In genomic region chr4:140912271-140912833, GRCm38 (mm10) we compare ENCODE assay signal across 22 mouse cellular contexts. TPM values are rescaled to one million over a fixed set of nuclear protein-coding genes. Genes with fewer than 3 reads are reported as not detected.
DNase-seq lines count a peak whose midpoint lies in the region; ATAC-seq lines count a peak whose summit lies in the region.
"Had no signal": no experiment of that assay in that cellular context is flagged by ENCODE, and none has a peak within 500 bp of the region (broad histone marks: within the 10 kb centered on the region; RNA-seq: fewer than 3 reads in every experiment).

No protein-coding gene starts in this region.

- peak; percentile 83 for DNase-seq in heart, adult 11 months
- DNase-seq in heart, postnatal 10 days = no peak
- DNase-seq in liver = peak; percentile 1
- peak; percentile 41 for DNase-seq in testis, postnatal 10 days (ENCODE audit: low spot score)
- no peak for DNase-seq in testis, postnatal 14 days (ENCODE audit: low spot score)
- DNase-seq: adrenal gland, postnatal 25 days; B cell, adult 2 months; cerebellum, adult 11-12 months; cerebellum, adult 9-11 months; embryo, embryonic 11 days; kidney, adult 9 months; kidney, postnatal 25 days; liver, embryonic 13.5 days; lung, postnatal 10 days; midbrain, embryonic 14.5 days had no signal

- H3K36me3 ChIP-seq in liver, embryonic 12.5 days = no peaks in the 10 kb centered on the region
- H3K36me3 ChIP-seq: embryonic facial prominence, embryonic 12.5 days; hindbrain, embryonic 12.5 days; limb, embryonic 13.5 days; liver, embryonic 13.5 days had no signal

- no peaks in the 10 kb centered on the region for H3K9me3 ChIP-seq in liver, embryonic 12.5 days (replicated peaks)
- H3K9me3 ChIP-seq: embryonic facial prominence, embryonic 12.5 days; hindbrain, embryonic 12.5 days; limb, embryonic 13.5 days; liver, embryonic 13.5 days had no signal

- H3K4me3 ChIP-seq in liver, embryonic 12.5 days = no peak overlapping the region
- H3K4me3 ChIP-seq: embryonic facial prominence, embryonic 12.5 days; hindbrain, embryonic 12.5 days; limb, embryonic 13.5 days; liver, embryonic 13.5 days had no signal

- no peak overlapping the region for H3K27ac ChIP-seq in liver, embryonic 12.5 days
- H3K27ac ChIP-seq: embryonic facial prominence, embryonic 12.5 days; hindbrain, embryonic 12.5 days; hindbrain, postnatal 0 days; limb, embryonic 13.5 days; liver, embryonic 13.5 days had no signal

- intact Hi-C loops in heart, postnatal 10 days (cut with DNase I) = no loop called here

- H3K9ac ChIP-seq in liver, embryonic 12.5 days = no peak overlapping the region
- H3K9ac ChIP-seq: embryonic facial prominence, embryonic 12.5 days; hindbrain, embryonic 12.5 days; limb, embryonic 13.5 days; liver, embryonic 13.5 days had no signal

- 74% methylated on average over 10 of the region's 10 CpGs for WGBS in liver, embryonic 12.5 days (ENCODE audit: insufficient replicate concordance)

- no peak for ATAC-seq in liver, embryonic 12.5 days
- ATAC-seq: forebrain, embryonic 16.5 days; hindbrain, postnatal 0 days; intestine, embryonic 16.5 days had no signal

- H3K4me2 ChIP-seq in liver, embryonic 12.5 days = no peak overlapping the region
- H3K4me2 ChIP-seq: embryonic facial prominence, embryonic 12.5 days; hindbrain, embryonic 12.5 days; limb, embryonic 13.5 days; liver, embryonic 13.5 days had no signal

- peaks cover 35% of the 10 kb centered on the region for H3K4me1 ChIP-seq in liver, embryonic 12.5 days

- peaks cover 42% of the 10 kb centered on the region for H3K27me3 ChIP-seq in liver, embryonic 12.5 days (replicated peaks)

RNA-seq across cellular contexts. Expression of gene Padi2, which starts 6.2 kb away (rescaled TPM):
- total RNA-seq in heart, postnatal 10 days (2021) = 1 to 10 TPM in 1 of 2 experiments, under 1 TPM in 1; 0.65 to 1.1 TPM
- polyA plus RNA-seq in liver, embryonic 12.5 days (2016; fragmentation: Nextera tagmentation; extraction: Ambion mirVana) = 2.5 and 3.7 TPM in 2 replicates

RNA-seq across cellular contexts. Expression of gene Sdhb, which starts 48.7 kb away (rescaled TPM):
- total RNA-seq in heart, postnatal 10 days (2021) = 100 to 1,000 TPM; 725 to 746 TPM
- 241 and 248 TPM in 2 replicates for polyA plus RNA-seq in liver, embryonic 12.5 days (2016; fragmentation: Nextera tagmentation; extraction: Ambion mirVana)

Comparison
In these comparisons a context has a peak if more than half of its experiments do, and no peak if none do; other contexts are left out.
1. DNase-seq: peak in heart, adult 11 months (single experiment), liver (single experiment) and testis, postnatal 10 days (single experiment); none in heart, postnatal 10 days (0 of 2) and testis, postnatal 14 days (single experiment).